Mouse (Mus musculus) liver, adult (tissue): Measurements from ENCODE around the gene Gm39566.

ENCODE experiments used
- GATA4 ChIP-seq: IDR thresholded peaks from 2 replicates; pipeline ENCODE4 v1.6.1; 2014; ENCODE audit warnings: mild to moderate bottlenecking, low read length; ENCODE audit not compliant: insufficient replicate concordance

Gm39566 gene

DNA sequence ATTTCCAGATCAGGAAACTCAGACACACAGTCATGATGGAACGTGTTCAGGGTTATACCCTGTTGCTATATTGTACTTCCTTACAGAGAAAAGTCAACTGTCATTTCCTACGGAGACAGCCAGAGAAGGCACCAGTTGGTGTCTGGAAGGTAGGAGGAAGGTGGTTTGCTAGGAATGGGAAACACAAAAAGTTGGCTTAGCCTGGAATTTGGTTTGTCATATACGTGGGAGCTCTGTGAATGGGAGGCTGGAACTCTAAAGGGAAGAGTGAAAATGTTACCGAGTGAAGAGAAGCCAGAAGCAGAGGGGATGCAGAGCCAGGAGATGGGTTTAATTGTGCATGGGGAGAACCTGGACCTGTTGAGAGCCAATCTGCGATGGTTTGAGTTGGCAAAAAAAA is 23.7 kb downstream of the Gm39566 start:
- no peak for TF ChIP-seq GATA4

GRCm38 (mm10) chr11:69789431-69789830 is 25.7 kb downstream of the Gm39566 start:
- no peak for TF ChIP-seq GATA4

DNA sequence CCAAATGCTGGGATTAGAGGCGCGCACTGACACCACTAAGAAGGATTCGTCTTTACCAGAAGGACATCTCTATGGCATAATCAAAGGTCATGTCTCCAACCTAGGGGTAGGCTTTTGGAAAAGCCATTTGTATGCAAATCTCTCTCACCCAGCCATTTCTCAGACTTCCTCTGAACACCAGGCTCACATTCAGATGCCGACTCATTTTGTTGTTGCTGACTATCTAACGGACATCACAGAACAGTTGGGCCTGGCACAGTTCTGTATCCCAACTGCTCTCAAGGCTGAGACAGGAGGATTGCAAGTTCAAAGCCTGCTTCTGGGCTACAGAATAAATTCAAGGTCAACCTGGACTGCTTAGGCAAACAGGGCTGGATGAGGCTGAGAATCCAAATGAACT is 27.8 kb downstream of the Gm39566 start:
- no peak for TF ChIP-seq GATA4

- TF ChIP-seq GATA4 = no peak; the same call in 1 of the 2 replicates
Measured at GRCm38 (mm10) chr11:69784793-69785272, 30.3 kb downstream of the Gm39566 start.

GRCm38 (mm10) chr11:69781828-69782227 is 33.3 kb downstream of the Gm39566 start:
- no peak for TF ChIP-seq GATA4

GRCm38 (mm10) chr11:69778985-69779384 is 36.1 kb downstream of the Gm39566 start:
- no peak for TF ChIP-seq GATA4

- TF ChIP-seq GATA4 = no peak
Measured at GRCm38 (mm10) chr11:69778258-69778982, 36.7 kb downstream of the Gm39566 start.

- no peak for TF ChIP-seq GATA4
Measured at GRCm38 (mm10) chr11:69777504-69778257, 37.4 kb downstream of the Gm39566 start.

DNA sequence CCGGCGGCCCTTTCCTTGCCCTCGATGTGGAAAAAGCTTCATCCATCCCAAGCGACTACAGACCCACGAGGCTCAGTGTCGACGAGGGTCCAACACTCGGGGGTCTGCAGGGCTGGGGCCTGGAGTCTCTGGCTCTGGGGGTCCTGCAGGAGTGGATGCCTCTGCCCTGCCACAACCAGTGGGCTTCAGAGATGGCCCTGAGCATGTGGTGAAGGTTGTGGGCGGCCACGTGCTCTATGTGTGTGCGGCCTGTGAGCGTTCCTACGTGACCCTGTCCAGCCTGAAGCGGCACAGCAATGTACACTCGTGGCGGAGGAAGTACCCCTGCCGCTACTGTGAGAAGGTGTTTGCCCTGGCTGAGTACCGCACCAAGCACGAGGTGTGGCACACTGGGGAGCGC is 38.6 kb downstream of the Gm39566 start:
- TF ChIP-seq GATA4 = no peak

GRCm38 (mm10) chr11:69775716-69776115 is 39.4 kb downstream of the Gm39566 start:
- no peak for TF ChIP-seq GATA4

DNA sequence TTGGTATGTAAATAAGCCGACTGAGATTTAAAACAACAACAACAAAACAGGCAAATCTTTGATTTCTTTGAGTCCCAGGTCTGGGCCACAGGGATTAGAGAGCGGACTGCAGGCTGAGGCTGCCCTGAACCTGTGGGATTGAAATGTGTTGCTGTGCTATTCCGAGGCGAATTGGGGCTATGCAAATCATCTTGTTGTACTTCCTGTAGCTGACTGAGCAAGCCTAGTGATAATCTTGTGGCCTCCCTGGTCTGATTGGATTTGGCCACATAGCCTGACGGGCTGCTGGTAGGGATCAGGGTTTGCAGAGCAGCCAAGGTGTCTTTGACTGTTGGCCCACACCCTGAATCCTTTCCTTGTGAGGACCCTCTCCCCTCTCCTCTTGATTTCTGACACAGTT is 40.1 kb downstream of the Gm39566 start:
- no peak for TF ChIP-seq GATA4

- no peak for TF ChIP-seq GATA4
Measured at GRCm38 (mm10) chr11:69767625-69767909, 47.5 kb downstream of the Gm39566 start.

GRCm38 (mm10) chr11:69766872-69767624 is 48.0 kb downstream of the Gm39566 start:
- TF ChIP-seq GATA4 = no peak

DNA sequence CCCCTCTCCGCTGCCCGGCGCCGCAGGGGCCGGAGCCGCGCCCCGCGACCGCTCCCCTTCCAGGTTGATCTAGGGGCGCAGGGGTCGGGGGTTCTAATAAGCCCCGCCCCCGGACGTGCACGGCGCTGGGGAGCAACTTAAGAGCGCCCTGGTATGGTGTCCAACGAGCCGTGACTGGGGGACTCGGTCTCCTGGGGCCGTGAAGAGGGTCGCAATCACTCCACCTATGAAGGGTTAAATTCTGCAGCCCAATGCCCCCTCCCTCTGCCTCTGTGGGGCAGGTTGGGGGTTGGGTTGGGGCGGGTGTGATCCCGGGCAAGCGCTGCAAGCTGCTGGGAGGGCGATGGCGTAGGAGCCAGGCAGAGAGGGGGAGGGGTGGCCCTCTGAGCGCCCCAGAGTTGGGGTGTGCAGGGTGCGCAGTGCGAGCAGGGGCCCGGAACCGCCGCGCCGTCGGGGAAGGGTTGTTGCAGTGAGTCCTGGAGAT is 48.9 kb downstream of the Gm39566 start:
- no peak for TF ChIP-seq GATA4

DNA sequence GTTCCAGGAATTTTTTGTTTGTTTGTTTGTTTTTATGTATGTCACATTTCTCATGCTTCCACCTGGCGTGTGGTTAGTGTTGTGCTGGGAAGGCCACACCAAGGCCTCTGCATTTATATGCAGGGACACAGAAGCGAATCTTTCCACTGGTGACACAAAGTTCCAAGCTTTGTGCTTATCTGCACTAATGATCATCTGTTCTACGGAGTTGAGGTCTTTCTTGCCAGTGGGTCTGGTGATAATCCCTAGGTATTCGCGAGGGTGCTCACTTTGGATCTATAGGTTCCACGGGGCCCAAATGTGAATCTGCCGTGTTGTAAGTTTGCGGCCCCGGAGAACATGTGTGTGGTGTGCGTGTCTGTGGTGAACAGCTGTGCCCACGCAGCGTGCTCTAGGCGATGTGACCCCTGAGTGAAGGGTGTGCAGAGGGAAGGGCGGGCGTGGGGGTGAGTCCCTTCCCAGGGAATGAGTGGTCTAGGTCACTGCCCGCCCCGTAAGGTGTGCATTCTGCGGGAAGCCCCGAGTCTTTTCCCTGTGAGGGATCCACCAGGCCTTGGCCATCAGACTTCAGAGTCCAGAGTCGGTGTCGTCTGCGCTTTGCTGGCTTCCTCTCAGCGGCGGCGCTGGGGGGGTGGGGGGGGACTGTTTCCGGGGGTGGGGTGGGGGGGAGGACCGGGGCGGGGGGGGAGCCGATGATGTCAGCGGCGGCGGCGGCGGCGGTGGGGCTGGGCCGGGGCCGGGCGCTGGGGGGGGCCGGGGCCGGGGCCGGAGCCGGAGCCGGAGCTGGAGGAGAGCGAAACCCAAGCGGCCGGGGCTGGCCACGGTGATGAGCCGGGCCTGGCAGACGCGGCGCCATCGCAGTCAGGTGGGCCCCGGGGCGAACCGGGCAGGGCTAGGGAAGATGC is 49.6 kb downstream of the Gm39566 start, which contains the start of gene Zbtb4:
Gene Zbtb4, plus strand, starts transcription at position 692 of the 905 bp plus-strand sequence.
- no peak for TF ChIP-seq GATA4
